Mouse (Mus musculus) c-Kit-positive CD71-positive TER-119-positive erythroid progenitor cells, embryonic 14.5 days (primary cell): ENCODE measurements at regions not wholly inside any gene's neighbourhood (a gene's known extent, or its start where the extent isn't known, plus 50 kb on each side); places are given as distances from the start of the nearest gene placed in this dataset.
"Not testable (repeated sequence)": the region's sequence is repeated elsewhere in the genome, so short reads cannot be mapped to it uniquely, and the experiment has no call there.

Experiments
- DNase-seq: peaks from one replicate; pipeline ENCODE4 v3.0.0-alpha.2; 2013; ENCODE audit warnings: low spot score

DNA sequence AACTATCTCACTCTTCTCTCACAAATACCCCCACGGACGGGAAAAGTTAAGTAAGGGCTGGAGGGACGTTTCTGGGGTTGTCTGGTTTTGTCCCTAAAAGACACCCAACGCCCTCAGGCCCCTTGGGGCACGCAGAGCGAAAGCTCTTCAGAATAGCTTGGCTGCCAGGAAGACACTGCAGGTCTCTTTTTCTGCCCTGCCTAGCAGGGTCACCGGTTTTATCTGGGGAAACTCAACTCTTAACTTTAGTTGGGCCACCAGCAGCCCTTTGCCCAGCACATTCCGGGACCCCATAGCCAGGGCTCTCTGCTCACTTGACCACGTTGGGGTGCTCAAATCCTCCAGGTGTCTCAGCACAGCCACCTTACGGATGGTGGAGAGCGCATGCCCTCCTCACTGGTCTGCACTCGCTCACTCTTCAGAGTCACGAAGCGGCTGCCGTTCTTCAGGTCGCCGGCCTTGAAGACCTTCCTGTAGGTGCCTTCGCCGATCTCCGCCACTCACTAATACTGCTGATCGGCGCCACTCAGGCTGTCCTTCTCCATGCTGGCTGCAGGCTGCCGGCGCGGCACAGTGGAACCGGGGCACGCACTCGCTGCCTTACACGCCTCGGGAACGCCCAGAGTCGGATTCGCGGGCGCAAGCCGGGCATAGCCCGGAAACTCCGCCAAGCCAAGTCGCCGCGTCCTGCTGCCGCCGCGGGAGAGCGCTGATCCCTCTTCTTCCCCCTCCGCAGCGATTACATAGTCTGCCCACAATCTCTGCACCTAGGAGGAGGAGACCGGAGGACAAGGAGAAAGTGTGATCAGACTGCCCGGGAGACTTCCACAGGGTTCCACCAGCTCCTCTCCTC lies 83.0 kb downstream of the Ulbp1 start:
- DNase-seq: no peak

DNA sequence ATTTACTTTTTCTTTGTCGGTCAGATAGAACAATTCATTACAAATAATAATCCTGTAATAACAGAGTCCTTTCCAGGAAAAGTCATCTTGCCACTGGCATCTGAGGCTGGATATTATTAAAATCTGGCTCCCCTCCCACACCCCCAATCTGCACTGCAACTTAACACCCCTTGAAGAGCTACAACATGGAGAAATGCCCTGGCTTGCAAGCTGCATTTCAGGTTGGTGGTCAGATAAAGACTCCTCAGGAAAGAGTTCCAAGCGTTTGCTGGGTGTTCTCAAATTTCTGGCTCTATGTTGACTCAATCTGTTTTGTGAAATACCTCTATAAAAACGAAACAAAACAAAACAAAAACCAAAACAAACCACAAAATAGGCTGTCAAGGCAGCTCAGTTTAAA lies 114.6 kb downstream of the Ulbp1 start:
- not testable (repeated sequence) for DNase-seq

DNA sequence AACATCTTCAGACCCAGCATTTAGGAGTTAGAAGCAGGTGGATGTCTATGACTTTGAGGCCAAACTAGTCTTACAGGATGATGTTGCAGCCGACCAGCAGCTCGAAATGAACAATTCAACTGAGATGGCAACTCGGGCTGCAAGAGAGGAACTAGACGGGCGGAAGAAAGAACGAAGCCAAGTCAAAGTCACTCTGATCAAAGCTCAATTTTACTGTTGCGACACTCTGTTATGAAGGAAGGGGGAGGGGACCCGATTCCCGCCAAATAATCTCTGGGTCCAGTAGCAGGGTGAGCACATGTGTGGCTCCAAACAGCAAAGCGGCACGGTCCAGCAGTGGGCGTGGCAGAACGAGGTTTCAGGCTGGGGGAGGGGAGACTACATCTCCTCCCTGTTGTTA lies 129.1 kb downstream of the Ulbp1 start:
- DNase-seq: not testable (repeated sequence)

DNA sequence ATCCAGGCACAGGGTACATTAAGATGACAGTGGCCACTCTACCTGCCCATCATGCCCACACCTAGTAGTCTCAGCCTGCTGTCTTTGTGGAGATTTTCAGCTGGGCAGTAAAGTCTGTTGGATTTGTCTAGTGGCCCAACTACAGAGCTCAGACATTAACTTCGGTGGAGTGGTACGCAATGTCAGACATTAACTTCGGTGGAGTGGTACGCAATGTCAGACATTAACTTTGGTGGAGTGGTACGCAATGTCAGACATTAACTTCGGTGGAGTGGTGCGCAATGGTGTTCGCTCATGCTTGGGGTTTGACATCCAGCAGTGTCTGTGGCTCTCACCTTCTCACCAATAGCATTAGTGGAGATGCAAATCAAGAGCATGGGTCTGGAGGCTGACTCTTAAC lies 129.7 kb downstream of the Ulbp1 start:
- not testable (repeated sequence) for DNase-seq

DNA sequence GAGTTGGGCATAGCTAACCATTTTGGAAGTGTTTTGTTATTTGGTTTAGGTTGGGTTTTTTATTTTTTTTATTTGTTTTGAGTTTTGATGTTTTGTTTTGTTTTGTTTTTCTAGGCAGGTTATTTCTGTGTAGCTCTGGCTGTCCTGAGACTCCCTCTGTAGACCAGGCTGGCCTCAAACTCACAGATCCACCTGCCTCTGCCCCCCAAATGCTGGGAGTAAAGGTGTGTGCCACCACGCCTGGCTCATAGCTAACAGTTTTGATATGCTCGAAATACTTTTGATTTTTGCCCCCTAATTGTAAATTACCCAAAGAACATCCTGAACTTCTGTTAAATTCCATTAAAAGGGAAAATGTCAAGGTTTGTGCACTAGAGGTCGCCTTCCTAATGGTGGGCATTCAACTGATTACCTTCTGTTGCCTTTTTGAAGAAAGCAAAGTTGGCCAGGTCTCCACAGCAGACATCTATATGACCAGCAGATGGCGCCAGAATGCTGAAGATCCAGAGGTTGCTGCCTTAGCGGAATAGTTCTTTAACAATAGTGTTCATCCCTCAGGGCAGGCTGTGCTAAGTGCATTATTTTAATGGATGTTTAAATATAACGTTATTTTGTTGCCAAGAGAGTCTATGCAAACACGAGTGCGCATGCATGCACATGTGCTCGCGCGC lies 121.2 kb upstream of the Cnksr3 start:
- DNase-seq: peak; percentile 48

DNA sequence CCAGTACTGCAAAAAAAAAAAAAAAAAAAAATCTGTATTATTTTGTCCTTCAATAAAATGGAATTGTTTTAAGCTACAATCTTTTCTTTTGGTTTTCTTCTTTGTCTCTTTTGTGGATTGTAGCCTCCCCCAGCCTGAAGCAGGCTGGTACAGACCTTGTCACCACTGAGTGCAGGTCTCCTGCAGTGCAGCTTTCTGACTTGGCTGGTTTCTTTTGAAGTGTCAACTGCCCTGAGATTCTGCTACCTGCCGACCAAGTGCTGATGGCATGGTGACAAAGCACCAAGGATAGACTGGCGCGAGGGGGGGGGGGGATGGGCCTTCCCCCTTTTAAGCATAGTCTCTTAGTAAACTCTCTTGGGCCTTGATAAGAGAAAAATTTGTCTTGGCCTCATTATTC lies 116.2 kb upstream of the Cnksr3 start:
- no peak for DNase-seq

DNA sequence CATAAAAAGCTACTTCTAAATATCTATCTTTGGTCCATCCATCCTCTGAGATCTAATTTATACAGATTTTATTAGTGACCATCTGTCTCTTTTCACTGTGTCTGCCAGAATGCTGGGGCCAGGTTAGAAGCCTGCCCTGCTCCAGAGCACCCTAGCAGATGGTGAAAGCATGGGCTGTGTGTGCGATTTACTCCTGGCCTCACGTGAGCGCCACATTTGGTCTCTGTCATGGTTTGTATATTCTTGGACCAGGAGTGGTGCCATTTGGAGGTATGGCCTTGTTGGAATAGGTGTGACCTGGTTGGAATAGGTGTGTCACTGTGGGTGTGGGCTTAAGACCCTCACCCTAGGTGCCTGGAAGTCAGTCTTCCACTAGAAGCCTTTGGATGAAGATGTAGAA lies 115.0 kb upstream of the Cnksr3 start:
- DNase-seq: not testable (repeated sequence)

DNA sequence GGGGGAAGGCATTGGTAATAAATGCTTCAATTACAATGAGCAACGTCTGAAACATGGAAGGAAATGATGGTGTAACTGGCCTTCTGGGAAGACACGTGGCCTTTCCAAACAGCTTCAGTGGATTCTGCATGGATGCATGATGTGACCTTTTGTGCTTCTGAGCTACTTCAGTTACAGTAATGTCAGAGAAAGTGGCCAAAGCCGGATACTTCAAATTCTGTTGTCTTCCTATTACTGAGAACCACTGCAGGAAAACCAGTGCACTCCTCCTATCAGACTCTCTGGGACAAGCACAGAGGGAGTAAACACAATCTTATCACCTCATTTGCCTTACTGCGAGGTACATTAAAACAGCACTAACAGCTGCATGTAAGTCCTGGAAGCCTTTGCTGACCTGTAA lies 113.0 kb upstream of the Cnksr3 start:
- no peak for DNase-seq

DNA sequence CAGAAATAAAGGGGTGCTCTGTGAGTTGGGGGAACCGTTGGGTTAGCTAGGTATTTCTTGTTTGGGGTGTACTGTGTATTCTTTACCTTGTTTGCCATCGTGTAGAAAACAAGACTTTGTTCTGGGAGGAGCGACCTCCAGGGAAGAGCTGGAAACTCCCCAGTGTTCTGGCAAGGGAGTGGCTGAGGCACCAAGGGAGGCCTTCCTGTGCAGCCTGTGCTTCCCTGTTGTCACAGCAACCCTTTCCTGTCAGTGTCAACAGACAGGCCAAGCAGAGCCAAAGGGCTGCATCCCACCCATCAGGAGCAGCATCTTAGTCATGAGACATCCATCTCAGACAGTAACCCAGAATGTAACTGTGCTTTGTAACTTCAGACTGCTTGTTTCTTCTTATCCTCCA lies 111.2 kb upstream of the Cnksr3 start:
- no peak for DNase-seq

DNA sequence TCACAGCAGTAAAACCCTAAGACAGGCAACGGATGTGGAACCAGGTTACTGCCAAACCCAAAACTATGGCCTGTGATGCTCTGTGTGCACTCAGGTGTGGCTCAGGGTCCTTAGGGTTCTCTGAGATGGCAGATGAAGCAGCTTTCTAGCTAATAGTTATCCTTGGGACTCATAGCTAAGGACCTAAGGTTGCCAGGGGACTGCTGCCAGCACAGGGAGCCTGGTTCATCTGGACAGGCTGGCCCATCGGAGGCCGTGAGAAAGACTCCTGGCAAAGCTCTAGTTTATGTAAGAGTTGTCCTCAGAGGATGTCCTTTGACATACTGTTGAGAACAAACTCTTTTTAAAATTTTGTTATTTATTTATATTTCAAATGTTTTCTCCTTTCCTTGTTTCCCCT lies 97.9 kb upstream of the Cnksr3 start:
- no peak for DNase-seq

DNA sequence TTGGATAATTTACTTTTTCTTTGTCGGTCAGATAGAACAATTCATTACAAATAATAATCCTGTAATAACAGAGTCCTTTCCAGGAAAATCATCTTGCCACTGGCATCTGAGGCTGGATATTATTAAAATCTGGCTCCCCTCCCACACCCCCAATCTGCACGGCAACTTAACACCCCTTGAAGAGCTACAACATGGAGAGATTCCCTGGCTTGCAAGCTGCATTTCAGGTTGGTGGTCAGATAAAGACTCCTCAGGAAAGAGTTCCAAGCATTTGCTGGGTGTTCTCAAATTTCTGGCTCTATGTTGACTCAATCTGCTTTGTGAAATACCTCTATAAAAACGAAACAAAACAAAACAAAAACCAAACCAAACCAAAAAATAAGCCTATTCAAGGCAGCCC lies 93.8 kb upstream of the Cnksr3 start:
- DNase-seq: not testable (repeated sequence)

DNA sequence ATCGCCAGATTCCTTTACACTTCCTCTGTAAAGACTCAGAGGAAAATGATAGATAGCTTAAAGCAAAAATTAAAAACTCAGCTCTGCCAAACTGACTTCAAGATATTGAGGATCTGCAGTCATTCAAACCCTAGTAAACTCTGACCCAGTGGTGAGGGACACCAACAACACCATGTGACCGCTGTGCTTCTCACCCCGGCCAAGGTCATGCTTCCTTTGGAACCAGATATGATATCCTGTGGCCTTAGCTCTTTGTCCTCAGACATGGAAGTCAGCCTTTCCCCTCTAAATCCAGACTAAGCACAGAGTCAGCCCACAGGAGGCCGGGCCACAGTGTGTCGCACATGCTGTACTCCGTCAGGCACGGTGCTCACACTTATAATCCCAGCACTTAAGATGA lies 86.3 kb upstream of the Cnksr3 start:
- no peak for DNase-seq

DNA sequence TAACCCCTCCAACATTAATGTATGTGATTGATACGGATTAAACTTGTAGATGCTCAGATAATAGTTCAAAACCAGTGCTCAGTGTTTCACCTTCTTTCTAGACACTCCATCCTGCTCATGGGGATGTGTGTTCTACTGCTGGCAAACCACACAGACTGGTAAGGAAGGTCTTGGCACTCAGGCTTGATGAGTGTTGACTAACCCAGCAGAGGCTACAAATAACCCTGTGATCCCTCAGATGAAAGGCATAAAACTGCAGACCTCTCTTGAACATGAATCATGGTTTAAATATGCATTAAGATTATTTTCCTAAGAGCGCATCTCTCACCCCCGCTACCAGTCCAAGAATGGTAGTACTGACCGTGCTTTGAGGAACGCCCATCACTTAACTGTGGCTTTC lies 83.9 kb upstream of the Cnksr3 start:
- no peak for DNase-seq

DNA sequence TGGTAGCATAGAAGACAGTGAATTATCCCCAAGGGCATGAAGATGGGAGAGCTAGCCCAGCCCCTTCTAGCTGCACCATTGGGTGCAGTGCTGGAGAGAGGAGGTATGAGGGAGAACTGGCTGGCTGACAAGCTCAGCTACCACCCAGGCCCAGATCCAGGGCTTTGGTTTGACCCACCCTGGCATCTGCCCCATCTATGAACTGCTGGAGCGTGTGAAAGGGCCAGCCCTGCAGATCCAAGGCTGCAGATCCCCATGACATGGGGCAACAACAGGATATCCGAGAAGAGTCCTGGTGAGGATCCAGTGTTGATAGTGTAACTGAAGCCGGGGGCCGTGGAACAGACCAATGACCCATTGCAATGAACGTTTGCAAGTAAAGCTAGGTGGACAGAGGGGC lies 81.2 kb upstream of the Cnksr3 start:
- DNase-seq: no peak

DNA sequence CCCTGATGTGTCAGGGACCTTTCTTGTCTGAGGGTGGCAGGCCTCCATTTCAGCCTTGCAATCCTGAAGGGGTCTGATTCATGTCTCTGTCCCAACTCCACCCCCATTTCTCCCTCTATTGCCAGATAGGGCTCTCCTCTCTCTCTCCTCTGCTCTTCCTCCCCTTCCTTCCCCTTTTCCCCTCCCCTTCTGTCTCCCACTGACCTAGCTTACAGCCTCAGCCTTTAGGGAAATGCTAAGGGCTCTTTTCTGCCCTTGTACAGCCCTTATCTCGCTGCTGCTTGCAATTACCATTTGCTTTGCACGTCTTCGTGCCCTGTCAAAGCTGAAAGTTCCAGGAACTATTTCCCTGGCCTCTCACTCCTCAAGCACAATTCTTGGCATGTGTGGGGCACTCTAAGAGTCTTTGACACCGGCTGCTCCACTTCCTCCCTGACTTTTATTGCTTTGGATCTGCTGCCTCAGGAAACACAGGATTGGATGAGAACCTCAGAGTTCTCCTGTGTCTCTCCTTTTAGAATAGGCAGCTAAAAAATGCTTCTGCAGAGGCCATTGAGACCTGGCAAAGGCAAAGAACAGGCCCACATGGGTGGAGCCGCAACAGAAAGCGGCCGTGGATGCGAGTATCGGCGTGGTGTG lies 77.9 kb upstream of the Cnksr3 start:
- no peak for DNase-seq

DNA sequence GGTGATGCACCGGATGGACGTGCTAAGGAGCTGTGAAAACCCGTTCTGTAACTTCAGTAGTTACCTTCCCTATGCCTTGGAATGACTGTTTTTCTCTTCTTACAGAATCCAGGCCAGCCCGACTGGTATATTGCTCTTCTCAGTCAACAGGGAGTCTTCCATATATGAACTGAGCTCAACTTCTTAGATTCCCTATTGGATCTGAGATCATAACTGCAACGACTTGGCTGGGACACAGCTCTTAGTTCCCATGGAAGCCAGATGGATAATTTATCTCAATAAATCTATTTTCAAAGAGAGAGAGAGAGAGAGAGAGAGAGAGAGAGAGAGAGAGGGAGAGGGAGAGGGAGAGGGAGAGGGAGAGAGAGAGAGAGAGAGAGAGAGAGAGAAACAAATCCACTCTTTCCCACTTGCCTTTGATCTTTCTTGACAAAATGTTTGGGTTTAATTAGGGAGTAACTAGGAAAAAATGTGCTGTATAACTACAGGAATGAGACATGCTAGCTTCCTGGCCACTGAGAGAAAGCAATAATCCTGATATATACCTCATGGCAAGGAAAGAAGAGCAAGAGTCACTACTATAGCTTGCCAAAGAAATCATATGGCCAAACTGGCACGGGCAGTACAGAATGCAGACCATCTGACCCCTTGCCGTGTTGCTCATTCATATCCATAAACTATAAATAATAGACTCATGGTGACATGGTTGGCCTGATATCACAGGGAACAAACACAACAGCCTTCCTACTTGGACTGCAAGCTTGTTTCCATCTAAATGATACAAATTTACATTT lies 73.3 kb upstream of the Cnksr3 start:
- DNase-seq: no peak

DNA sequence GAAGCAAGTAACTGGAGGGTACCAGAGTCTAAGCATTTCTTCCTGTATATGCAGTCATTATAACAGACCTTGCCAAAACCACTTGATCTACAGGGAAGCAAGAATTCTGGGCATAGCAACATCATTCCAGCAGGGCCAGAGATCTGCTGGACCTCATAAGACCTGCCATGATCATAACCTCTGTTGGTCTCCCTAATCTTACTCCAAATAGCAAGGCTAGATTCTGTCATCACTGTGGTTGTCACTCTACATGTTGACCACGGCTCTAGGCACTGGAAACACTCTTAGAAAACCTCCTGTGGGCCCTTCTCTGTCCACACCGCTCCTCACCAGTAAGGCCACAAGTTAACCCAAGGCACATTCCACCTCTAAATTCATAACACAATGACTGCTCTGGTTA lies 68.4 kb upstream of the Cnksr3 start:
- no peak for DNase-seq

DNA sequence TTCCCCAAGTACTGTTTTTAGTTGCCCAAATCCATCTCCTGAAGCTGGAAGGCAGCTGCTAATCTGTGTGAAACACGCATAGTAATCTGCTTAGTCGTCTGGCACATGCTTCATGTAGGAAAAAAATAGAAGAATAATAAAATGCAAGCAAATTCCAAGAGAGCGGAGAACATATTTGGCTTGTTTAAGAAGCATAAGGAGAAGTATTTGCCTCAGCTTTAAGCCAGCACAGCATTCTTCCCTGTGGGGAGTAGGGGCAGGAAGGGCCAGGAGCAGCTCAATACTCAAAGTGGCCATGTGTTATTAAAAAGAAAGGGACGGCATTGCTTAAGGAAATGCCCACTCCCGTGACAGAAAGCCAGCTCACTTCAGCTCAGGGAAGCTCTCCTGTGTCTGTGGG lies 66.8 kb upstream of the Cnksr3 start:
- DNase-seq: no peak

DNA sequence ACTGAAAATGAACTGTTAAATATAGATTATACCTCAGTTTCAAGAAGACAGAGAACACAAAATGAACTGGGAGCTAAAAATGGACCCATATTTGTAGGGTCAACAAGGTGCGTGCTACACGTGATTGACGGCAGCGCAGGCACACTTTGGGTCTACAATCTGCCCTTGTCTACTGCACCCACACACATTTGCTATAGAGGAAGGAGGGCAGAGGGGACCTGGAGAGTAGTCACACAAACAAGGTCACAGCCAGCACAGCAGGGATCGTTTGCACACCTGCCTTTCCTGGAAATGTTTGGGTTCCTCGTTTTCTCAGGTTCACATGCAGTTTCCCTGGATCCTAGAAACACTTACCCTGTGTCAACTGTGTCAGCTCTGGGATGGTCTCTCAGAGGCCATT lies 63.3 kb upstream of the Cnksr3 start:
- no peak for DNase-seq

DNA sequence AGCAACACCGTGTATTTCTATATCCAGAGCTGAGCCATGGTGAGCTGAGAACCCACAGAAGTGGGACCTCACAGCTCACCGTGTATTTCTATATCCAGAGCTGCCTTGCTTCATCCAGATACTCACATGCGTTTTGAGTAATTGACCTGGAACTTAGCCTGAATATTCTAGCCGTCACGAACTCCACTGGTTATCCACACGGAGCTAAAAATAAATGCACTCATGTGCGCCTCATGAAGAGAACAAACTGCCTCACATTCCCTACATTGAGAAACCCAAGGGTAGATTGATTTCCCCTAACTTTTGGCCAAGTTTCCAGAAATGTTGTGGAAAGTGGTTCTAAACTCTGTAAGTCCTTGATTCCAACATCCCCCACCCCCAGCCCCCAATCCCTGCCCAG lies 62.4 kb upstream of the Cnksr3 start:
- no peak for DNase-seq

DNA sequence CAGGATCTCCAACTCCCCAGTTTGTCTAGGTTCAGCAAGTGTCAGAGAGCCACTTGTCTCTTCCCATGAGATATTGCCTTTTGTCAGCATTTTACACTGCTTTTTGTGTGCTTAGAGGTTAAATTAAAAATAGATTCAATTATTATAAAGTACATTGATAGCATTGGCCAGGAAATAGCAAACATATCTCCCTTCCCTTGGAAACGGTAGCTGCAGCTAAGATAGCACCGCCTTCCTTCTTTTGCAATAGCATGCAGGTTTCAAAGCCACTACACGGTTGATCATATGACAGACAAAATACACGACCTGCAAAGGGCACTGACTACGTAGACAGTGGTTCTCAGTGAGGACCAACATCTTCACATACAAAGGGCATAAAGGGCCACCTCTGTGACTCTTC lies 59.1 kb upstream of the Cnksr3 start:
- no peak for DNase-seq

DNA sequence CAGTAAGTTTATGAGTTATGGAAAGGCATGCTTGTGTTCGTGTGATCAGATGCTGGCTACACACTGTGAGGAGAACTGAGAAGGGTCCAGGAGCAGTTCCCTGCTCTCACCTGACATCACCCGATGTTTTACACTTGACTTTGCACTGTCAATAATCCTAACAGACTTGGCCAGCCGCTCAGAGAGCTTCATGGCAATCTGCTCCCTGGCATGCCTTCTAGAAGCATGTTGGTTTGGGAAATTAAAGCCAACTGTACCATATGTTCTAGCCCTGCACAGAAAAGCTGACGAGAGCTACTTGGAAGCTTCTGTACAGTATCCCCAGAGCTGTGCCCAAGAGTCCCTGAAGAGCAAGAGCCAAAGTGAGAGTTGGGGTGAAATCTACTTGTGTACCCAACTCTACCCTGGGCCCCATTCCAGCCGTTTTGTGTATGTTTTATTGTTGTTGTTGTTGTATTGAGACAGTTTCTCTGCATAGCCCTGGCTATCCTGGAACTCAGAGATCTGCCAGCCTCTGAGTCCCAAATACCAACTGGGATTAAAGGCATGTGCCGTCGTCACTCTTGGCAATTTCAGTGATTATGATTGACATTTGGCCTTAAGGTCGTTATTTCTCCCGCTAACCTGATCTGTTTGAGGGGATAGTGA lies 56.5 kb upstream of the Cnksr3 start:
- no peak for DNase-seq
